Mouse (Mus musculus): ENCODE measurements around the gene Pebp1.
"Not testable (repeated sequence)": the region's sequence is repeated elsewhere in the genome, so short reads cannot be mapped to it uniquely, and the experiment has no call there.

Pebp1 gene

GRCm38 (mm10) chr5:117286831-117287822 lies at the start of gene Pebp1:
Pebp1 (minus strand) TSS chr5:117287625.
- peak; percentile 96 for DNase-seq (ENCODE audit: low read depth, low spot score)

GRCm38 (mm10) chr5:117330457-117330856 lies 43.0 kb upstream of the Pebp1 start:
- no peak for DNase-seq (ENCODE audit: low read depth, low spot score)

GRCm38 (mm10) chr5:117326408-117326807 lies 39.0 kb upstream of the Pebp1 start:
- no peak for DNase-seq (ENCODE audit: low read depth, low spot score)

GRCm38 (mm10) chr5:117323751-117324150 lies 36.3 kb upstream of the Pebp1 start:
- no peak for DNase-seq (ENCODE audit: low read depth, low spot score)

- DNase-seq (ENCODE audit: low read depth, low spot score), result no peak
Observed at GRCm38 (mm10) chr5:117318741-117319629, 31.6 kb upstream of the Pebp1 start, which contains the start of gene Vsig10. Vsig10 (plus strand) TSS chr5:117319083.

- no peak for DNase-seq (ENCODE audit: low read depth, low spot score)
Observed at GRCm38 (mm10) chr5:117314587-117315428, 27.4 kb upstream of the Pebp1 start.

- no peak for DNase-seq (ENCODE audit: low read depth, low spot score)
Observed at GRCm38 (mm10) chr5:117313909-117314308, 26.5 kb upstream of the Pebp1 start.

GRCm38 (mm10) chr5:117313420-117313819 lies 26.0 kb upstream of the Pebp1 start:
- no peak for DNase-seq (ENCODE audit: low read depth, low spot score)

- peak; percentile 65 for DNase-seq (ENCODE audit: low read depth, low spot score)
Observed at GRCm38 (mm10) chr5:117307699-117308098, 20.3 kb upstream of the Pebp1 start.

GRCm38 (mm10) chr5:117306826-117307225 lies 19.4 kb upstream of the Pebp1 start:
- DNase-seq (ENCODE audit: low read depth, low spot score), result no peak

GRCm38 (mm10) chr5:117305754-117306153 lies 18.3 kb upstream of the Pebp1 start:
- DNase-seq (ENCODE audit: low read depth, low spot score), result no peak

- DNase-seq (ENCODE audit: low read depth, low spot score), result peak; percentile 60
Observed at GRCm38 (mm10) chr5:117304947-117305346, 17.5 kb upstream of the Pebp1 start.

GRCm38 (mm10) chr5:117303691-117304579 lies 16.5 kb upstream of the Pebp1 start:
- DNase-seq (ENCODE audit: low read depth, low spot score), result no peak

GRCm38 (mm10) chr5:117302899-117303298 lies 15.5 kb upstream of the Pebp1 start:
- DNase-seq (ENCODE audit: low read depth, low spot score), result no peak

GRCm38 (mm10) chr5:117295011-117295410 lies 7.6 kb upstream of the Pebp1 start:
- no peak for DNase-seq (ENCODE audit: low read depth, low spot score)

- not testable (repeated sequence) for DNase-seq (ENCODE audit: low read depth, low spot score)
Observed at GRCm38 (mm10) chr5:117293776-117294175, 6.4 kb upstream of the Pebp1 start.

GRCm38 (mm10) chr5:117292547-117292946 lies 5.1 kb upstream of the Pebp1 start:
- DNase-seq (ENCODE audit: low read depth, low spot score), result no peak

GRCm38 (mm10) chr5:117291312-117291711 lies 3.9 kb upstream of the Pebp1 start:
- DNase-seq (ENCODE audit: low read depth, low spot score), result no peak

GRCm38 (mm10) chr5:117290081-117290480 lies 2.7 kb upstream of the Pebp1 start:
- no peak for DNase-seq (ENCODE audit: low read depth, low spot score)

- DNase-seq (ENCODE audit: low read depth, low spot score), result no peak
Observed at GRCm38 (mm10) chr5:117289646-117290045, 2.2 kb upstream of the Pebp1 start.
